Mouse (Mus musculus) ES-Bruce4 (cell line): Measurements from ENCODE around the gene Lrrc36.

ENCODE experiments used
- CTCF ChIP-seq: IDR thresholded peaks from one replicate; pipeline ENCODE4 v1.8.1; 2011; ENCODE audit warnings: low read depth, low read length
- EP300 ChIP-seq: IDR thresholded peaks from 2 replicates; pipeline ENCODE4 v1.6.1; 2011; ENCODE audit warnings: low read depth, low read length; ENCODE audit not compliant: insufficient read depth
- POLR2A ChIP-seq: IDR thresholded peaks from one replicate; pipeline ENCODE4 v1.8.1; 2011; ENCODE audit warnings: low read length; ENCODE audit not compliant: insufficient read depth

GRCm38 (mm10) chr8:105384070-105384469 lies 29.3 kb upstream of the Lrrc36 start:
- TF ChIP-seq CTCF (no peak), EP300 (no peak), POLR2A (no peak)
